Mouse (Mus musculus): ENCODE measurements around the gene Olfr287. TPM values are rescaled to one million over a fixed set of nuclear protein-coding genes. Genes with fewer than 3 reads are reported as not detected.

Gene Olfr287
- polyA plus RNA-seq, 1 experiment from 2014 or later, result not detected

GRCm38 (mm10) chr15:98173821-98174220 is 47.0 kb downstream of the Olfr287 start:
- no peaks in the 10 kb centered on the region for H3K9me3 ChIP-seq (replicated peaks; ENCODE audit: control insufficient read depth, low read length)
- H3K4me3 ChIP-seq (replicated peaks; ENCODE audit: low read length), result no peak overlapping the region
- peaks cover 36% of the 10 kb centered on the region for H3K27me3 ChIP-seq (ENCODE audit: control insufficient read depth, insufficient read depth, low read length)
- H3K9ac ChIP-seq (ENCODE audit: low read length), result no peak overlapping the region
- no peak overlapping the region for H3K27ac ChIP-seq (ENCODE audit: low read length)
- no peaks in the 10 kb centered on the region for H3K36me3 ChIP-seq (ENCODE audit: control insufficient read depth, insufficient read depth, low read length)
- no peak overlapping the region for H3K4me2 ChIP-seq (ENCODE audit: low read depth, low read length)
- ATAC-seq (ENCODE audit: insufficient read depth, low FRiP score), result no peak
- 38% methylated on average over 8 of the region's 8 CpGs for WGBS
- no peaks in the 10 kb centered on the region for H3K4me1 ChIP-seq (ENCODE audit: control insufficient read depth, insufficient read depth, low read length)

GRCm38 (mm10) chr15:98172113-98172512 is 48.7 kb downstream of the Olfr287 start:
- Histone ChIP-seq H3K4me1 (ENCODE audit: control insufficient read depth, insufficient read depth, low read length) (peaks cover 11% of the 10 kb centered on the region), H3K4me2 (ENCODE audit: low read depth, low read length) (no peak overlapping the region), H3K36me3 (ENCODE audit: control insufficient read depth, insufficient read depth, low read length) (no peaks in the 10 kb centered on the region), H3K27me3 (ENCODE audit: control insufficient read depth, insufficient read depth, low read length) (peaks cover 53% of the 10 kb centered on the region), H3K27ac (ENCODE audit: low read length) (no peak overlapping the region), H3K9me3 (replicated peaks; ENCODE audit: control insufficient read depth, low read length) (no peaks in the 10 kb centered on the region), H3K9ac (ENCODE audit: low read length) (no peak overlapping the region), H3K4me3 (replicated peaks; ENCODE audit: low read length) (no peak overlapping the region)
- ATAC-seq (ENCODE audit: insufficient read depth, low FRiP score), result no peak
- 66% methylated on average over 5 of the region's 5 CpGs for WGBS

- no peak overlapping the region for H3K4me2 ChIP-seq (ENCODE audit: low read depth, low read length)
- H3K4me1 ChIP-seq (ENCODE audit: control insufficient read depth, insufficient read depth, low read length), result peaks cover 12% of the 10 kb centered on the region
- H3K27me3 ChIP-seq (ENCODE audit: control insufficient read depth, insufficient read depth, low read length), result peaks cover 62% of the 10 kb centered on the region
- H3K9me3 ChIP-seq (replicated peaks; ENCODE audit: control insufficient read depth, low read length), result no peaks in the 10 kb centered on the region
- no peak overlapping the region for H3K27ac ChIP-seq (ENCODE audit: low read length)
- H3K4me3 ChIP-seq (replicated peaks; ENCODE audit: low read length), result no peak overlapping the region
- no peaks in the 10 kb centered on the region for H3K36me3 ChIP-seq (ENCODE audit: control insufficient read depth, insufficient read depth, low read length)
- 59% methylated on average over 9 of the region's 9 CpGs for WGBS
- ATAC-seq (ENCODE audit: insufficient read depth, low FRiP score), result no peak
- H3K9ac ChIP-seq (ENCODE audit: low read length), result no peak overlapping the region
Measured at GRCm38 (mm10) chr15:98170917-98171316, 49.9 kb downstream of the Olfr287 start.

GRCm38 (mm10) chr15:98170365-98170764 is 50.5 kb downstream of the Olfr287 start:
- Histone ChIP-seq H3K4me3 (replicated peaks; ENCODE audit: low read length) (no peak overlapping the region), H3K4me1 (ENCODE audit: control insufficient read depth, insufficient read depth, low read length) (peaks cover 12% of the 10 kb centered on the region), H3K27ac (ENCODE audit: low read length) (no peak overlapping the region), H3K4me2 (ENCODE audit: low read depth, low read length) (no peak overlapping the region), H3K36me3 (ENCODE audit: control insufficient read depth, insufficient read depth, low read length) (no peaks in the 10 kb centered on the region), H3K9me3 (replicated peaks; ENCODE audit: control insufficient read depth, low read length) (no peaks in the 10 kb centered on the region), H3K9ac (ENCODE audit: low read length) (no peak overlapping the region), H3K27me3 (ENCODE audit: control insufficient read depth, insufficient read depth, low read length) (peaks cover 65% of the 10 kb centered on the region)
- 33% methylated on average over 7 of the region's 7 CpGs for WGBS
- ATAC-seq (ENCODE audit: insufficient read depth, low FRiP score), result no peak

- no peaks in the 10 kb centered on the region for H3K9me3 ChIP-seq (replicated peaks; ENCODE audit: control insufficient read depth, low read length)
- no peak overlapping the region for H3K4me2 ChIP-seq (ENCODE audit: low read depth, low read length)
- no peak overlapping the region for H3K27ac ChIP-seq (ENCODE audit: low read length)
- H3K4me1 ChIP-seq (ENCODE audit: control insufficient read depth, insufficient read depth, low read length), result peaks cover 12% of the 10 kb centered on the region
- WGBS, result 5% methylated on average over 19 of the region's 19 CpGs
- no peaks in the 10 kb centered on the region for H3K36me3 ChIP-seq (ENCODE audit: control insufficient read depth, insufficient read depth, low read length)
- no peak overlapping the region for H3K4me3 ChIP-seq (replicated peaks; ENCODE audit: low read length)
- no peak for ATAC-seq (ENCODE audit: insufficient read depth, low FRiP score)
- peaks cover 70% of the 10 kb centered on the region for H3K27me3 ChIP-seq (ENCODE audit: control insufficient read depth, insufficient read depth, low read length)
- H3K9ac ChIP-seq (ENCODE audit: low read length), result no peak overlapping the region
Measured at GRCm38 (mm10) chr15:98168622-98169004, 52.2 kb downstream of the Olfr287 start.

GRCm38 (mm10) chr15:98167645-98168621 is 52.9 kb downstream of the Olfr287 start:
- H3K36me3 ChIP-seq (ENCODE audit: control insufficient read depth, insufficient read depth, low read length), result no peaks in the 10 kb centered on the region
- peak overlapping the region; percentile 59 for H3K4me2 ChIP-seq (ENCODE audit: low read depth, low read length)
- WGBS, result 2% methylated on average over 68 of the region's 69 CpGs
- H3K27ac ChIP-seq (ENCODE audit: low read length), result no peak overlapping the region
- H3K9me3 ChIP-seq (replicated peaks; ENCODE audit: control insufficient read depth, low read length), result no peaks in the 10 kb centered on the region
- peak overlapping the region; percentile 40 for H3K4me3 ChIP-seq (replicated peaks; ENCODE audit: low read length)
- peak; percentile 74 for ATAC-seq (ENCODE audit: insufficient read depth, low FRiP score)
- peaks cover 68% of the 10 kb centered on the region for H3K27me3 ChIP-seq (ENCODE audit: control insufficient read depth, insufficient read depth, low read length)
- H3K4me1 ChIP-seq (ENCODE audit: control insufficient read depth, insufficient read depth, low read length), result peaks cover 12% of the 10 kb centered on the region
- peak overlapping the region; percentile 23; the same call in 1 of the 2 replicates for H3K9ac ChIP-seq (ENCODE audit: low read length)

GRCm38 (mm10) chr15:98166963-98167644 is 53.8 kb downstream of the Olfr287 start, which contains the start of gene Ccdc184:
Gene Ccdc184, plus strand, starts transcription at chr15:98167158.
- Histone ChIP-seq H3K9ac (ENCODE audit: low read length) (peak within 1 kb of the TSS; percentile 23; the same call in 1 of the 2 replicates), H3K27me3 (ENCODE audit: control insufficient read depth, insufficient read depth, low read length) (peaks cover 60% of the 10 kb centered on the region), H3K4me2 (ENCODE audit: low read depth, low read length) (peak within 1 kb of the TSS; percentile 59), H3K9me3 (replicated peaks; ENCODE audit: control insufficient read depth, low read length) (no peaks in the 10 kb centered on the region), H3K4me3 (replicated peaks; ENCODE audit: low read length) (peak within 1 kb of the TSS; percentile 40), H3K27ac (ENCODE audit: low read length) (no peak within 1 kb of the TSS), H3K36me3 (ENCODE audit: control insufficient read depth, insufficient read depth, low read length) (no peaks in the 10 kb centered on the region), H3K4me1 (ENCODE audit: control insufficient read depth, insufficient read depth, low read length) (peaks cover 12% of the 10 kb centered on the region)
- WGBS, result 6% methylated on average over 16 of the region's 18 CpGs
- ATAC-seq (ENCODE audit: insufficient read depth, low FRiP score), result no peak

- no peak for ATAC-seq (ENCODE audit: insufficient read depth, low FRiP score)
- Histone ChIP-seq H3K27me3 (ENCODE audit: control insufficient read depth, insufficient read depth, low read length) (peaks cover 50% of the 10 kb centered on the region), H3K4me3 (replicated peaks; ENCODE audit: low read length) (no peak within 1 kb of the TSS), H3K4me1 (ENCODE audit: control insufficient read depth, insufficient read depth, low read length) (peaks cover 12% of the 10 kb centered on the region), H3K9me3 (replicated peaks; ENCODE audit: control insufficient read depth, low read length) (no peaks in the 10 kb centered on the region), H3K36me3 (ENCODE audit: control insufficient read depth, insufficient read depth, low read length) (no peaks in the 10 kb centered on the region), H3K4me2 (ENCODE audit: low read depth, low read length) (no peak within 1 kb of the TSS), H3K9ac (ENCODE audit: low read length) (no peak within 1 kb of the TSS), H3K27ac (ENCODE audit: low read length) (no peak within 1 kb of the TSS)
- WGBS, result 84% methylated on average over 5 of the region's 5 CpGs
Measured at GRCm38 (mm10) chr15:98165525-98165924, 55.3 kb downstream of the Olfr287 start, which contains the start of gene Asb8. Gene Asb8, minus strand, starts transcription at chr15:98165625.

- WGBS, result 70% methylated on average over 4 of the region's 4 CpGs
- no peak for ATAC-seq (ENCODE audit: insufficient read depth, low FRiP score)
- Histone ChIP-seq H3K36me3 (ENCODE audit: control insufficient read depth, insufficient read depth, low read length) (no peaks in the 10 kb centered on the region), H3K27ac (ENCODE audit: low read length) (no peak overlapping the region), H3K9ac (ENCODE audit: low read length) (no peak overlapping the region), H3K27me3 (ENCODE audit: control insufficient read depth, insufficient read depth, low read length) (peaks cover 21% of the 10 kb centered on the region), H3K9me3 (replicated peaks; ENCODE audit: control insufficient read depth, low read length) (no peaks in the 10 kb centered on the region), H3K4me2 (ENCODE audit: low read depth, low read length) (no peak overlapping the region), H3K4me3 (replicated peaks; ENCODE audit: low read length) (no peak overlapping the region), H3K4me1 (ENCODE audit: control insufficient read depth, insufficient read depth, low read length) (peaks cover 5% of the 10 kb centered on the region)
Measured at GRCm38 (mm10) chr15:98162561-98162960, 58.3 kb downstream of the Olfr287 start.
